Mouse (Mus musculus): ENCODE data around the gene Olfr64. TPM values are rescaled to one million over a fixed set of nuclear protein-coding genes. Genes with fewer than 3 reads are reported as not detected.

Gene Olfr64
- polyA plus RNA-seq, 1 experiment: not detected

GRCm38 (mm10) chr7:103874451-103874850 lies 19.8 kb downstream of the Olfr64 start:
- WGBS: 36% methylated on average over 5 of the region's 5 CpGs
- Histone ChIP-seq H3K4me1 (ENCODE audit: control insufficient read depth, insufficient read depth, low read length) (no peaks in the 10 kb centered on the region), H3K4me3 (replicated peaks; ENCODE audit: extremely low read depth, low read depth, low read length) (no peak overlapping the region)
- no peak for TF ChIP-seq POLR2A (IDR thresholded peaks at IDR 0.05; ENCODE audit: borderline replicate concordance, extremely low read depth, low read depth, low read length)
- TF ChIP-seq CTCF (IDR thresholded peaks at IDR 0.05; ENCODE audit: insufficient read depth, low read length): no peak
- DNase-seq: no peak

DNA sequence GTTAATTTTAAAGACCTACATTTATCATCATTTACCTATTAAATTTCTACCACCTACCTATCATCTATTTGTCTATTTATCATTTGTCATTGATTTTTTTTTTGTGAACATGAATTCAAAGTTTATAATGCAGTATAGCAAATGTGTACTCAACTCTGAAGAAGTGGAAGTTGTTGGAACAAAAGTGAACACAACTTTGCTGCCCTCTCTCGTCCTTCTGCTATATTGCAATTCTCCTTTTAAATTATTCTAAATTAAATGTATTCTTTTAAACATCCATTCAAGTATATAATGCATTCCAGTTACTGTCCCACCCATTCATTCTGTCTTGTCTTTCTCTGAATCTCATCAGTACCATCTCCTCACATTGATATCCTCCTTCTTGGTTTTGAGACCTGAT lies 21.2 kb downstream of the Olfr64 start:
- no peak for DNase-seq
- WGBS: 0% methylated on average over 1 of the region's 1 CpGs
- no peaks in the 10 kb centered on the region for H3K4me1 ChIP-seq (ENCODE audit: control insufficient read depth, insufficient read depth, low read length)
- TF ChIP-seq CTCF (IDR thresholded peaks at IDR 0.05; ENCODE audit: insufficient read depth, low read length): no peak
- TF ChIP-seq POLR2A (IDR thresholded peaks at IDR 0.05; ENCODE audit: borderline replicate concordance, extremely low read depth, low read depth, low read length): no peak
- H3K4me3 ChIP-seq (replicated peaks; ENCODE audit: extremely low read depth, low read depth, low read length): no peak overlapping the region

GRCm38 (mm10) chr7:103870667-103871066 lies 23.6 kb downstream of the Olfr64 start:
- no peak for TF ChIP-seq CTCF (IDR thresholded peaks at IDR 0.05; ENCODE audit: insufficient read depth, low read length)
- no peak for TF ChIP-seq POLR2A (IDR thresholded peaks at IDR 0.05; ENCODE audit: borderline replicate concordance, extremely low read depth, low read depth, low read length)
- Histone ChIP-seq H3K4me1 (ENCODE audit: control insufficient read depth, insufficient read depth, low read length) (no peaks in the 10 kb centered on the region), H3K4me3 (replicated peaks; ENCODE audit: extremely low read depth, low read depth, low read length) (no peak overlapping the region)
- DNase-seq: no peak

DNA sequence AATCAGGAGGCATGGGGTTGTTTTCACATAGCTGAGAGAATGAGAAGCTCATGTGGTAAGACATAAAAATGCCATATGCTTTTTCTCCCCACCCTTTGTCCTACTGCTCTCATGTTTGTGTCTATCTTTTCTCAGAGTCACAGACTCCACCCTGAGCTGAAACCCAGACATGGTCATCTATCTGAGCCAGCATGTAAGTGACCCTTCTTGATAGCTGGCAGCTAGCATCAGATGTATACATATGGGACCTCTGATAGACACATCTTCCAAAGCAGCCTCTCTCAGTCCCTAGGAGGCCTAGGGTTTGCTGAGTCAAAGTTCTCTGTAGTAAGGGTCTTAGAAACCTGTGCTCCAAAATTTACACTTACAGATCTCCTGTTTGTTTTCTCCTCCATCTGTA lies 28.6 kb downstream of the Olfr64 start:
- Histone ChIP-seq H3K4me1 (ENCODE audit: control insufficient read depth, insufficient read depth, low read length) (no peaks in the 10 kb centered on the region), H3K4me3 (replicated peaks; ENCODE audit: extremely low read depth, low read depth, low read length) (no peak overlapping the region)
- TF ChIP-seq CTCF (IDR thresholded peaks at IDR 0.05; ENCODE audit: insufficient read depth, low read length): no peak
- TF ChIP-seq POLR2A (IDR thresholded peaks at IDR 0.05; ENCODE audit: borderline replicate concordance, extremely low read depth, low read depth, low read length): no peak
- no peak for DNase-seq

DNA sequence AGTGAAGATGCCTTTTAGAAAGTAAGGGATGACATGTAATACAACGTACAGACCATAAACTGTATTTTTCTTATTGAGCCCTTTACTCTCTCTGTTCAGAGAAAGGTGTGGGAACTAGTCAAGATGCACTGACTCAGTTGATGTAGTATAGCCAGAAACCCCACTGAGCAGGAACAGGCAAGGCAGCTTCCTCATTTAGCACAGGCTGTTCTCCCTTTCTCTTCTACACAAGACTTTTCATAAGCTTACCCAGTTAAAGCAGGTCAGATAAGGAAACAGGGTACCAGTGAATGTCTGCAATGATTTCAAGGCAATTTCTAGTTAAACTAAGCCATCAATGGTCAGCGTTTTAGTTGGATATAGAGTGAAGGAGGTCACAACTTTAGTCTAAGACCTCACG lies 32.8 kb downstream of the Olfr64 start:
- Histone ChIP-seq H3K4me1 (ENCODE audit: control insufficient read depth, insufficient read depth, low read length) (no peaks in the 10 kb centered on the region), H3K4me3 (replicated peaks; ENCODE audit: extremely low read depth, low read depth, low read length) (no peak overlapping the region)
- TF ChIP-seq CTCF (IDR thresholded peaks at IDR 0.05; ENCODE audit: insufficient read depth, low read length) (no peak), POLR2A (IDR thresholded peaks at IDR 0.05; ENCODE audit: borderline replicate concordance, extremely low read depth, low read depth, low read length) (no peak)
- WGBS: 77% methylated on average over 3 of the region's 3 CpGs
- no peak for DNase-seq

GRCm38 (mm10) chr7:103860855-103861254 lies 33.4 kb downstream of the Olfr64 start:
- no peak for DNase-seq
- Histone ChIP-seq H3K4me3 (replicated peaks; ENCODE audit: extremely low read depth, low read depth, low read length) (no peak overlapping the region), H3K4me1 (ENCODE audit: control insufficient read depth, insufficient read depth, low read length) (no peaks in the 10 kb centered on the region)
- no peak for TF ChIP-seq POLR2A (IDR thresholded peaks at IDR 0.05; ENCODE audit: borderline replicate concordance, extremely low read depth, low read depth, low read length)
- TF ChIP-seq CTCF (IDR thresholded peaks at IDR 0.05; ENCODE audit: insufficient read depth, low read length): no peak
- WGBS: 29% methylated on average over 1 of the region's 1 CpGs

- no peak for TF ChIP-seq CTCF (IDR thresholded peaks at IDR 0.05; ENCODE audit: insufficient read depth, low read length)
- no peak for TF ChIP-seq POLR2A (IDR thresholded peaks at IDR 0.05; ENCODE audit: borderline replicate concordance, extremely low read depth, low read depth, low read length)
- Histone ChIP-seq H3K4me3 (replicated peaks; ENCODE audit: extremely low read depth, low read depth, low read length) (no peak overlapping the region), H3K4me1 (ENCODE audit: control insufficient read depth, insufficient read depth, low read length) (no peaks in the 10 kb centered on the region)
- WGBS: 39% methylated on average over 2 of the region's 2 CpGs
- no peak for DNase-seq
Measured at GRCm38 (mm10) chr7:103859076-103859475, 35.2 kb downstream of the Olfr64 start.

GRCm38 (mm10) chr7:103854669-103855068 lies 39.6 kb downstream of the Olfr64 start:
- TF ChIP-seq CTCF (IDR thresholded peaks at IDR 0.05; ENCODE audit: insufficient read depth, low read length) (no peak), POLR2A (IDR thresholded peaks at IDR 0.05; ENCODE audit: borderline replicate concordance, extremely low read depth, low read depth, low read length) (no peak)
- no peaks in the 10 kb centered on the region for H3K4me1 ChIP-seq (ENCODE audit: control insufficient read depth, insufficient read depth, low read length)
- DNase-seq: no peak
- no peak overlapping the region for H3K4me3 ChIP-seq (replicated peaks; ENCODE audit: extremely low read depth, low read depth, low read length)
- 56% methylated on average over 1 of the region's 1 CpGs for WGBS

- DNase-seq: no peak
- WGBS: 44% methylated on average over 2 of the region's 2 CpGs
- Histone ChIP-seq H3K4me1 (ENCODE audit: control insufficient read depth, insufficient read depth, low read length) (no peaks in the 10 kb centered on the region), H3K4me3 (replicated peaks; ENCODE audit: extremely low read depth, low read depth, low read length) (no peak within 1 kb of the TSS)
- TF ChIP-seq POLR2A (IDR thresholded peaks at IDR 0.05; ENCODE audit: borderline replicate concordance, extremely low read depth, low read depth, low read length) (no peak), CTCF (IDR thresholded peaks at IDR 0.05; ENCODE audit: insufficient read depth, low read length) (no peak)
Measured at GRCm38 (mm10) chr7:103853090-103853489, 41.2 kb downstream of the Olfr64 start, which contains the start of gene Hbb-y. TSS of gene Hbb-y (minus strand) at chr7:103853216.

DNA sequence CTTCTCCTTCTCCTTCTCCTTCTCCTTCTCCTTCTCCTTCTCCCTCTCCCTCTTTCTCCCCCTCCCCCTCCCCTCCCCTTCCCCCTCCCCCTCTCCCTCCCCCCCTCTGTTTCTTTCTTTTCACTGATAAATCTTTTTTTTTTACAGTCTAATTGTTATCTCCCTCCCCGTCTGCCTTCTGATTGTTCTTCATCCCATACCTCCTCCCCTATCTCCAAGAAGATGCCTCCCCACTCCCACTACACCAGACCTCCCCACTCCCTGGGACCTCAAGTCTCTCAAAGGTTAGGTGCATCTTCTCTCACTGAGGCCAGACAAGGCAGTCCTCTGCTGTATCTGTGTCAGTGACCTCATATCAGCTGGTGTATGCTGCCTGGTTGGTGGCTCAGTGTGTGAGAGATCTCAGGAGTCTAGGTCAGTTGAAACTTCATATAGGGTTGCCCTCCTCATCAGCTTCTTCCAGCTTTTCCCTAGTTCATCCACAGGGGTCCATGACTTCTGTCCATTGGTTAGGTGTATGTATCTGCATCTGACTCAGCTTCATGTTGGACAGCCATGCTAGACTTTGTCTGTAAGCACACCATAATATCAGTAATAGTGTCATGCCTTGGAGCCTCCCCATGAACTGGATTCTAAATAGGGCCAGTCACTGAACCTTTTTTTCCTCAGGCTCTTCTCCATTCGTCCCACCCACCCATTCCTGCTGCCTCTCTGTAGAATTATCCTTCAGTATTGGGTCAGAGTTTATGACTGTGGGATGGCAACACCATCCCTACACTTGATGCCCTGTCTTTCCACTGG lies 49.6 kb downstream of the Olfr64 start:
- TF ChIP-seq POLR2A (IDR thresholded peaks at IDR 0.05; ENCODE audit: borderline replicate concordance, extremely low read depth, low read depth, low read length): no peak
- TF ChIP-seq CTCF (IDR thresholded peaks at IDR 0.05; ENCODE audit: insufficient read depth, low read length): no peak
- H3K4me3 ChIP-seq (replicated peaks; ENCODE audit: extremely low read depth, low read depth, low read length): no peak overlapping the region
- 24% methylated on average over 1 of the region's 2 CpGs for WGBS
- H3K4me1 ChIP-seq (ENCODE audit: control insufficient read depth, insufficient read depth, low read length): no peaks in the 10 kb centered on the region
- DNase-seq: no peak
